Mouse (Mus musculus) gastrocnemius, postnatal 36 days (tissue): Measurements from ENCODE around the gene Qrfpr. TPM values are rescaled to one million over a fixed set of nuclear protein-coding genes. Genes with fewer than 3 reads are reported as not detected.
A peak's percentile ranks its signal among the peaks of the same experiment; 100 is the strongest.

ENCODE experiments used
- DNase-seq, 2 experiments: peaks; one replicate each; pipeline ENCODE4 v3.0.0; 2022
- intact Hi-C: fragments of 180-260 bp; cut with DNase I; formaldehyde crosslinking; loops from one replicate; pipeline ENCODE4 v1.15.1; 2025
- total RNA-seq, 2 experiments: library from RNA; stranded (reverse); gene quantifications; 2 replicates each; pipeline ENCODE4 v1.2.3; 2021

The Qrfpr gene
- total RNA-seq, 2 experiments from 2014 or later: not detected

GRCm38 (mm10) chr3:36150934-36151686 is 71.0 kb downstream of the Qrfpr start, which contains the start of gene D3Ertd254e:
D3Ertd254e (plus strand) TSS chr3:36151017.
- intact Hi-C loops: no loop called here
- DNase-seq: peak; percentile 73 to 80

GRCm38 (mm10) chr3:36150537-36150933 is 71.6 kb downstream of the Qrfpr start:
- no peak for DNase-seq
- intact Hi-C loops: no loop called here

- intact Hi-C loops: no loop called here
- no peak for DNase-seq
Observed at GRCm38 (mm10) chr3:36138996-36139395, 83.1 kb downstream of the Qrfpr start.

GRCm38 (mm10) chr3:36138171-36138660 is 83.9 kb downstream of the Qrfpr start:
- intact Hi-C loops: no loop called here
- DNase-seq: no peak

- no peak for DNase-seq
- intact Hi-C loops: no loop called here
Observed at GRCm38 (mm10) chr3:36137560-36137959, 84.6 kb downstream of the Qrfpr start.

- intact Hi-C loops: no loop called here
- DNase-seq: no peak
Observed at GRCm38 (mm10) chr3:36136152-36136551, 86.0 kb downstream of the Qrfpr start.

Other genes with a start within 250 kb of the Qrfpr start
- 10 to 100 TPM; 28.3 to 35.9 TPM for gene Mccc1, start 221.6 kb downstream of the Qrfpr start, total RNA-seq
- gene Ccdc144b, start 168.8 kb downstream of the Qrfpr start, total RNA-seq: not detected
- gene Acad9, start 156.3 kb downstream of the Qrfpr start, total RNA-seq: 10 to 100 TPM; 27.8 to 30.0 TPM
- gene D3Ertd254e, start 71.3 kb downstream of the Qrfpr start, total RNA-seq: 1 to 10 TPM; 1.6 to 2.1 TPM